Mouse (Mus musculus): ENCODE measurements around the gene Bcl9. TPM values are rescaled to one million over a fixed set of nuclear protein-coding genes. Genes with fewer than 3 reads are reported as not detected.

The Bcl9 gene
- polyA plus RNA-seq, 1 experiment: 9.1 TPM

DNA sequence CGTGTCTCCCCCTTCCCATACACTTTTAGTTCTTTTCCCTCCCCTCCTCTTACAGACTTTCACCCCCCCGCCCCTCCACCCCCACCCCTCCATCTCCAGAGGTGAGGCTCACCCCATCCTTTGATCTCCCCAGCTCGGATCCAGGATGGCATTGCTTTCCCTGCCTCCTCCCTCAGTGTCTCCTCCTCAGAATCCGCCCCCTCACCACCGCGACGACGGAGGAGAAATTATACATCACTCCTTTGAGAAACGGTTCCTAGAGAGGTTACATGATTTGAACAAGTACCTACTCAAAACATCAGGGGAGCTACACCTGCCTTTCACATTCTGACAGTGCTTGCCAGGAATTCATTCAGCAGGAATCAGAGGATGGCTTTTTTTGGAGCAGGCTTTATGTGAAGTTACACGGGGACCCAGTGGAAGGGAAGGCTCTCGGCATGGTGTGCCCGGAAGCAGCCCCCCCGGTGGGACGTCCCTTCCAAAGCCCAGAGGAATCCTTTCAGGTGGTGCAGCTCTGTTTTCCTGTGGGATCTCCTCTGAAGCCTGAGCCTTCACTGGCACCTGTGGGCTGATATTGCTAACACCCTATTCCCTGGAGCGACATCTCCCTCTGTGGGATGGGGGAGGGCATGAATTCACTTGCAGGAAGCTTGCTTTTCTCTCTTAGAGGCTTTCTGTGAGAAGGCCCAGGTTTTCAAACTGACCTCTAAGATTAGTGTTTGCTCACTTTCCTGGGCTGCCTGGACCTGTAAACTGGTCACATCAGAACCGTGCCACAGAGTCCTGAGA lies 12.2 kb upstream of the Bcl9 start:
- Histone ChIP-seq H3K4me1 (ENCODE audit: control insufficient read depth, insufficient read depth, low read length) (peaks cover 11% of the 10 kb centered on the region), H3K4me3 (ENCODE audit: control insufficient read depth, low read depth, low read length) (no peak overlapping the region), H3K27ac (ENCODE audit: control insufficient read depth, insufficient read depth, low read depth, low read length) (no peak overlapping the region), H3K27me3 (ENCODE audit: control insufficient read depth, insufficient read depth, low read length) (no peaks in the 10 kb centered on the region), H3K36me3 (ENCODE audit: control insufficient read depth, insufficient read depth, low read length) (no peaks in the 10 kb centered on the region)
- no peak for TF ChIP-seq POLR2A (IDR thresholded peaks at IDR 0.05; ENCODE audit: control insufficient read depth, low read depth, low read length)
- TF ChIP-seq CTCF (IDR thresholded peaks at IDR 0.05; ENCODE audit: control insufficient read depth, insufficient read depth, insufficient replicate concordance, low read depth, low read length): no peak

DNA sequence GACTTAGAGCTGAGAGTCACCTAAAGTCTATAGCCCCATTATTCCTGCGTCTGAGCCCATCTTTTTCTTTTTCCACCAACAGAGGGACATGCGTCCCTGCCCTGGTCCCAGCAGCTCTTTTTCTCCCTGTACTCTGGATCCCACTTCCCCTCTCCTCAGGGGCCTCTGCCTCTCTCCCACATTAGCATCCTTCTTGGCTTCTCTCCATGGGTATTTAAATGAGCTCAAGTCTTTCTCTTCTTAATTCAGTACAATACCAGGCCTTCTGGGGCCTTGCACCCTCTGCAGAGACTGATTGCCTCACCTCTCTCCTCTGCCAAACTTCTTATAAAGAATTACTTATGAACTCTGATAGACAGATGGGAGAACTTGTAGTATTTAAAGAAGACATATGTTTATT lies 10.7 kb upstream of the Bcl9 start:
- H3K36me3 ChIP-seq (ENCODE audit: control insufficient read depth, insufficient read depth, low read length): no peaks in the 10 kb centered on the region
- TF ChIP-seq POLR2A (IDR thresholded peaks at IDR 0.05; ENCODE audit: control insufficient read depth, low read depth, low read length) (no peak), CTCF (IDR thresholded peaks at IDR 0.05; ENCODE audit: control insufficient read depth, insufficient read depth, insufficient replicate concordance, low read depth, low read length) (no peak)
- no peaks in the 10 kb centered on the region for H3K27me3 ChIP-seq (ENCODE audit: control insufficient read depth, insufficient read depth, low read length)
- H3K4me1 ChIP-seq (ENCODE audit: control insufficient read depth, insufficient read depth, low read length): peaks cover 11% of the 10 kb centered on the region
- H3K27ac ChIP-seq (ENCODE audit: control insufficient read depth, insufficient read depth, low read depth, low read length): no peak overlapping the region
- H3K4me3 ChIP-seq (ENCODE audit: control insufficient read depth, low read depth, low read length): no peak overlapping the region

DNA sequence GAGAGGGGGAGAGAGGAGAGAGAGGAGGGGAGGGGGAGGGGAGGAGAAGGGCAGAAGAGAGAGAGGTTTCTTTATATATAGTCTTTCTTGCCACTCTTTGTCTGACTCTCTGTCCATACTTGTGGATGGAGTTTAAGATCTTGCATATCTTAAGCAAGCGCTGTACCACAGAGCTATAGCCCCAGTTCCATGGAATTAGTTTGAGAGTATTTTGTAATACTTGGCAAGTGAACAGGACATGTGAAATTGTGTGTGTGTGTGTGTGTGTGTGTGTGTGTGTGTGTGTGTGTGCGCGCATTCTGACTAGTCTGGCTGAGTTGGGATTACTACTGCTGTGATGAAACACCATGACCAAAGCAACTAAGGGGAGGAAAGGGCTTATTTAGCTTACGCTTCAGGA lies 8.2 kb upstream of the Bcl9 start:
- Histone ChIP-seq H3K4me3 (ENCODE audit: control insufficient read depth, low read depth, low read length) (no peak overlapping the region), H3K4me1 (ENCODE audit: control insufficient read depth, insufficient read depth, low read length) (peaks cover 7% of the 10 kb centered on the region), H3K36me3 (ENCODE audit: control insufficient read depth, insufficient read depth, low read length) (no peaks in the 10 kb centered on the region), H3K27me3 (ENCODE audit: control insufficient read depth, insufficient read depth, low read length) (no peaks in the 10 kb centered on the region), H3K27ac (ENCODE audit: control insufficient read depth, insufficient read depth, low read depth, low read length) (no peak overlapping the region)
- TF ChIP-seq POLR2A (IDR thresholded peaks at IDR 0.05; ENCODE audit: control insufficient read depth, low read depth, low read length): no peak
- no peak for TF ChIP-seq CTCF (IDR thresholded peaks at IDR 0.05; ENCODE audit: control insufficient read depth, insufficient read depth, insufficient replicate concordance, low read depth, low read length)

DNA sequence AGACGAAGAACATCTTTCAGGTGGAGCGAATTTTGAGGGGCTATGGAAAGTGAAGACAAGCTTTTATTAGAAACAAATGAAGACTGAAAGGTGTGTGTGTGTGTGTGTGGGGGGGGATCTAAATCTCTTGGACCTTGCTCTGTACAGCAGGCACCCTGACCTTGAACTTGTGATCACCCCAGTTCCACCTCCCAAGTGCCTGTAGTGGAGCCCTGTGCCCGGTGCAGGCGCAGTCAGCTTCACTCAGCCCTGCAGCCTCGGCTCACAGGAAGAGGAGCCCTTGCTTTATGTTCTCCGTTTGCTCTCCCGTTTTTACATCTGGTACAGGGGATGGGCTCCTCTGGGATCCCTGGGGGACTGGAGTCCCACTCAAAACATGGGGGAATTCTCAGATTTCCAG lies 3.9 kb upstream of the Bcl9 start:
- no peaks in the 10 kb centered on the region for H3K27me3 ChIP-seq (ENCODE audit: control insufficient read depth, insufficient read depth, low read length)
- H3K36me3 ChIP-seq (ENCODE audit: control insufficient read depth, insufficient read depth, low read length): no peaks in the 10 kb centered on the region
- H3K27ac ChIP-seq (ENCODE audit: control insufficient read depth, insufficient read depth, low read depth, low read length): no peak overlapping the region; the same call in 1 of the 2 replicates
- TF ChIP-seq POLR2A (IDR thresholded peaks at IDR 0.05; ENCODE audit: control insufficient read depth, low read depth, low read length) (no peak), CTCF (IDR thresholded peaks at IDR 0.05; ENCODE audit: control insufficient read depth, insufficient read depth, insufficient replicate concordance, low read depth, low read length) (no peak)
- no peak overlapping the region for H3K4me3 ChIP-seq (ENCODE audit: control insufficient read depth, low read depth, low read length)
- H3K4me1 ChIP-seq (ENCODE audit: control insufficient read depth, insufficient read depth, low read length): peaks cover 11% of the 10 kb centered on the region

DNA sequence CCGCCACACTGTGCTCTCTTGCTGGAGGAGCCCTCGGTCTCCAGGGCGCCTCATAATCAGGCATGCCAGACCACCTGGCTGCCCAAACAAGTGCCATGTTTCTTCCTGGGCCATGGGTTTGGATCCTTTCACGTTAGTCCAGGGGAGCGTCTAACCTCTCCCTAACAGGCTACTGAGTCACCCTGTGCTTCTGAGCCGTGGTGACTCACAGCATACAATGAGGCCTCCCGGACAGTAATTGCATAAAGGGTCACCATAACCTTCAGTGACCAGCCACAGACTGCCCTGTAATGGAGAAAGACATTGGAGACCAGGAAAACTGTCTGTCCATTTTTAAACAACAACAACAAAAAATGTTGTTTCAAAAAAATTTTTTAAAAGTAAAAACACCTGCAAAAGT lies 2.7 kb upstream of the Bcl9 start:
- TF ChIP-seq POLR2A (IDR thresholded peaks at IDR 0.05; ENCODE audit: control insufficient read depth, low read depth, low read length) (no peak), CTCF (IDR thresholded peaks at IDR 0.05; ENCODE audit: control insufficient read depth, insufficient read depth, insufficient replicate concordance, low read depth, low read length) (no peak)
- Histone ChIP-seq H3K36me3 (ENCODE audit: control insufficient read depth, insufficient read depth, low read length) (no peaks in the 10 kb centered on the region), H3K4me1 (ENCODE audit: control insufficient read depth, insufficient read depth, low read length) (peaks cover 11% of the 10 kb centered on the region), H3K4me3 (ENCODE audit: control insufficient read depth, low read depth, low read length) (no peak overlapping the region), H3K27ac (ENCODE audit: control insufficient read depth, insufficient read depth, low read depth, low read length) (no peak overlapping the region), H3K27me3 (ENCODE audit: control insufficient read depth, insufficient read depth, low read length) (no peaks in the 10 kb centered on the region)

DNA sequence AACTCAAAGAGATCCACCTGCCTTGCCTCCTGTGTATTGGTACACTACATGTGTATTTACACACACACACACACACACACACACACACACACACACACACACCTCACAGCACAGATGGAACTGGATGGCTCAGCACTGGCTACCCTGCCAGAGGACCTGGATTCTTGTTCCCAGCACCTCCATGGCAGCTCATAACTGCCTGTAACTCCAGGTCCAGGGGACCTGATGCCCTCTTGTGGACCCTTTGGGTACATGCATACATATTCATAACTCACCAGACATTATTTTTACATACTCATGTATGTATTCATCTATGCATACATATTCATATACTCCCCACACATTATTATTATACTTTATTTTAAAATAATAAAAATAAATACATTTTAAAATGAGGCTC lies 2.2 kb upstream of the Bcl9 start:
- H3K27ac ChIP-seq (ENCODE audit: control insufficient read depth, insufficient read depth, low read depth, low read length): no peak overlapping the region

DNA sequence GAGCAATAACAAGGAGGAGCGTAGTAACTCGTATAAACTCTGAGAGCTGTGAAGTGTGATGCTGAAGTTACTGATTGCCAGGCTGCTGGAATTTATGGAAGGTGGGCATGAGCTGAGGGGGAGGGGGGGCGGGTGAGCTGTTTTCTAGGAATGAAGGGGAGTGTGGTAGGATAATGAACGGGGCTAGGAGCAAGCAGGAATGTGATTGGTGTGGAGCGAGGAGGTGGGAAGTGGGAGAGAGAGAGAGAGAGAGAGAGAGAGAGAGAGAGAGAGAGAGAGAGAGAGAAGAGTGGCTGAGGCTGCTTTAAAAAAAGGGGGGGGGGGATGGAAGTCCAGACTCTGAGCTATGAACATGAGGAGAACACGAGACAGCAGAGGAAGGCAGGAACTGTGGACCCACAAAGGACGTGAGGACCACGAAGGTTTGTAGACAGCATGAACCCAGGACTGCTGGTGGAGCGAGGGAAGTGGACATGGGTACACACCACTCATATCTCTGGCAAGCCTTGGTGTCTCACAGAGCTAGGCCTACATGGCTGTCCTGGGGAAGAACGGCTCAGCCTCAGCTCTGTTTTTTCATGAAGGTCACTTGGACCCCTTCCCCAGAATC lies 1.2 kb upstream of the Bcl9 start:
- peaks cover 11% of the 10 kb centered on the region for H3K4me1 ChIP-seq (ENCODE audit: control insufficient read depth, insufficient read depth, low read length)
- no peaks in the 10 kb centered on the region for H3K27me3 ChIP-seq (ENCODE audit: control insufficient read depth, insufficient read depth, low read length)
- no peaks in the 10 kb centered on the region for H3K36me3 ChIP-seq (ENCODE audit: control insufficient read depth, insufficient read depth, low read length)
- TF ChIP-seq POLR2A (IDR thresholded peaks at IDR 0.05; ENCODE audit: control insufficient read depth, low read depth, low read length): no peak
- TF ChIP-seq CTCF (IDR thresholded peaks at IDR 0.05; ENCODE audit: control insufficient read depth, insufficient read depth, insufficient replicate concordance, low read depth, low read length): no peak
- no peak overlapping the region for H3K27ac ChIP-seq (ENCODE audit: control insufficient read depth, insufficient read depth, low read depth, low read length)
- no peak overlapping the region for H3K4me3 ChIP-seq (ENCODE audit: control insufficient read depth, low read depth, low read length)

More for the DNA sequence above, 2.2 kb upstream of the Bcl9 start:
- Histone ChIP-seq H3K36me3 (ENCODE audit: control insufficient read depth, insufficient read depth, low read length) (no peaks in the 10 kb centered on the region), H3K4me1 (ENCODE audit: control insufficient read depth, insufficient read depth, low read length) (peaks cover 11% of the 10 kb centered on the region), H3K4me3 (ENCODE audit: control insufficient read depth, low read depth, low read length) (no peak overlapping the region), H3K27me3 (ENCODE audit: control insufficient read depth, insufficient read depth, low read length) (no peaks in the 10 kb centered on the region)
- TF ChIP-seq POLR2A (IDR thresholded peaks at IDR 0.05; ENCODE audit: control insufficient read depth, low read depth, low read length) (no peak), CTCF (IDR thresholded peaks at IDR 0.05; ENCODE audit: control insufficient read depth, insufficient read depth, insufficient replicate concordance, low read depth, low read length) (no peak; the same call in 1 of the 2 replicates)
